Mouse (Mus musculus): ENCODE results near the gene Sh3bp5.

Sh3bp5 gene

DNA sequence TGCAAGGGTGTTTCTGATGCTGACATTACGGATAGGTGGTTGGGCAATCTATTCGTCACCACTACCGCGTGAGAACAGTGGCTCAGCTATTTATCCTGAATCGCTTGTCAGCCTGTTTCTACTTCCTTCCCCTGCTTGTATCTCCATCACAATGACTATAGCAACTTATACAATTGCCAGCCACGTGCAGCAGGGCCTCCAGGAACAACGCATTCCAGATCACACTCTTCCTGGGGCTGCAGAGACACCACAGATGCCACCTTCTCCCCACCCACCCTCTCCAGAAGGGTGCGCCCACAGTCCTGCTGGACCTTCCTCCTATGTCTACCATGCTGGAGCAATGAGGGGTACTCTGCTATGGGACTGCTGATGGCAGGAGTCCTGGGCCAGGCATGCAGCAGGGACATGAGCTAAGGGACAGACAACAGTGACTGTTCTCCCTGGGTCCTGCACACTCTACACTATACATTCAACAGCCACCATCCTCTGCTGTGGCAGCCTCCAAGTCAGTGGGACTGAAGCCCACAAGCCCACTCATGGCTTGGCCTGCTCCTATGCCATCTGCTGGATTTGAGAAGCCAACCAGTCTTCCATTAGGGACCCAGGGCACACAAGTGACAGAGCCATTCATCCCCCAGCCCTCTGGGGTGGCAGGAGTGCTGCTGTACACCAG, 42.9 kb downstream of the Sh3bp5 start:
- no peak for DNase-seq (ENCODE audit: low spot score in 2 of 2)

DNA sequence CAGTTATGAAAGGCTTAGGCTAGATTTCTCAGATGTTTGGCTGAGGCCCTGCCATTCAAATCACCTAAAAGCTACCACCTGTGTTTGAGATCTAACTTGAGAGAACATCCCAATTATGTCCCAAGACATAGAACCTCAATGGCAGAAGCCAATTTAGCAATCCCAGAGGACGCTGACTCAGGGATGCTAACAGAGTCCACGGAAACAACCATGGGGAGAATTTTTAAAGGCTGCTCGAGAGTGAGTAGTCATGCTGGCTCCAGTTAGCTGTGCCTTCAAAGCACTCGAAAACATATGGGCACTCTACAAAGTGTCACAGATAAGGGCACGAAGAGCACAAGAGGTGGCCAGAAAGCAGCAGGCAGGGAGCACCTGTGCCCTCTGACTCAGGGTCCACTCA, 43.6 kb downstream of the Sh3bp5 start:
- DNase-seq (ENCODE audit: low spot score in 2 of 2), result no peak

DNA sequence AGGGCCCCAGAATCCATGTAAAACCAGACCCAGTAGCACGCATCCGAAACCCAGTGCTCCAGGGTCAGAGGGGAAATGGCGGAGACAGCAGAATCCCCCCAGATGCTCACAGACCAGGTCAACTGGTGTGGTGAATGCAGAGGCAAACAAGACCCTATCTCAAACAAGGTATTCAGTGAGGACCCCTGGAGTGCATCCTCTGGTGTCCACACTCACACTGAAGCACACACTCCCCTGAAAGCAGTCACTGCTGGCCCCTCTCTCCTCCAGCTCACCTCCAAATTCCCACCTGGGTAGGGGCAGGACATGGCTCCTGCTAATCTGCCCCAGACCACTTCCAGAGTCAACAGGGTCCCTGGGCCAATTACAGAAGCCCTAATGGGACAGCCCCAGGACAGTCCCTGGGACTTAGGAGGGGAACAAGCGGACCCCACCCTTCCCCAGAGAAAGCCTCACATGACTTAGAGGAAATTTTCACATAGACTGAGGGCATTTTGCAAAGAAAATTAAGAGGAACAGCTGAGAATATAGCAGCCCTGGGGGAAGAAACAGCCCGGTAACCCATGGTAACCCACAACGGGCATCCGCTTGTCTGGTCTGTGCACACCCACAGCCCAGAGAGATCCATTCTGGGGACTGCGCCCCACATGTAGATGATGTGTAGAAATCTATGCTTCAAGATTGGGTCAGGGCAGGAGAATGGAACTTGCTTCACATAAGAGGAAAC, 46.3 kb downstream of the Sh3bp5 start:
- no peak for DNase-seq (ENCODE audit: low spot score in 2 of 2)

DNA sequence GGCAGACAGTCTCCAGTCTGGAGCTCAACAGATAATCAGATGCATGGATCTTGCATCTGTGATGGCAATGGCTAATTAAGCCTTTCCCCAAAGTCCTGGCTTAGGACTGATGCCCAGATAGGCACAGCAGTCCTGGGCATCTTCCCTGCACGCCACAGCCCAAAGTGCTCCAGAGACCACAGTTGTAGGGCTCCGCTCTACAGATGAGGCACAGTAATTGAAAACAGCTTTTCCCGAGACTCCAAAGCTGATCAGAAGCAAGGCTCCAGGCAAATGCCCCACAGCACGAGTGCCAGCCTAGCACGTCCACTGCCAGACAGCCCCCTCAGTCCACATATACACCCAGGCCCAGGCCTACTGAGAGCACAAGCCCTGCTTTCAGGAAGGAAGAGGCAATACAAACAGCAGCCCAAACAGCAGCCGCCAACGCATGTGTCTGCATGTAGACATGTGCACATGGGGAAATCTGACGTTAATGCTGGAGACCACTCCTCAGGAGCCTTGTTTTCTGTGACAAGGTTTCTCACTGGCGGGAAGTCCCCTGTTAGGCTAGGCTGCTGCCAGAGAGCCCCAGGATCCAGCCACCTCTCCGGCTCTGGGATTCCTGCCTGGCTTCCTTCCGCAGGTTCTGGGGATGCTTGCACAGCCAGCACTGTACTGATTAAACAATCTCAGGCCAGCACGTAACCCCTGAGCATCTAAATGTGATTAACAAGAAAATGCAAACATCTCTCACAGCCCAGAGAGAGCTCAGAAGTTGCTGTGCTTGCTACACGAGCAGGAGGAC, 47.6 kb downstream of the Sh3bp5 start:
- no peak for DNase-seq (ENCODE audit: low spot score in 2 of 2)

DNA sequence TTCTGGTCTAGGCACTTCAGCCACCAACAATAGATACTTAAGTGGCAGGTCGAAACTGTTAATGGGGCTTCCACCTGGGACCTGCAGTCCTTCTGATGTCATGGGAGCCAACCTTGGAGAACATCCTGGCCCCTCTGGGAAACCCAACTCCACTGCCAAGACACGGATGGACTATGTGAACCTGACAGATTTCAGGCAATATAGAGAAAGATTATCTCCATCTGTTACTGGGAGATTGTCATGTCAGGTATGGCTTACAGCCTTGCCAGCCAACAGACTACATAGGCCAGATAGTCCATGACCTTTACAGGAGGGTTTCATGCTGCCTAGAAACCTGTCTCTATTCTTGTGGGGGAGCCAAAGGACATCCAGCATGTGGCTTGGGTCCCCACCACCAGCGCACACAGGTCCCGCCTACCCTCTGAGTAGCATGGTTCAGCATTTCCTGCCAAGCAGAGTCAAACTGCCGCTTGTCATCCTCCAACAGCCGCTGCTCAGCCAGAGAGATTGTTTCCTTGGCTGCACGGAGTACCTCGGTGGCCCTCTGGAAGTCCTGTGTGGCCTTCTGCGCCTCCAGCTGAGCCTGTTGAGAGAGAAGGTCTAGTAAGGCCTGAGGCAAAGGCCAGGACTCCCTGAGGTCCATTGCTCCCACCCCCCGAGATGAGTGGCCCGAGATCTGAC, 48.4 kb downstream of the Sh3bp5 start:
- no peak for DNase-seq (ENCODE audit: low spot score in 2 of 2)

DNA sequence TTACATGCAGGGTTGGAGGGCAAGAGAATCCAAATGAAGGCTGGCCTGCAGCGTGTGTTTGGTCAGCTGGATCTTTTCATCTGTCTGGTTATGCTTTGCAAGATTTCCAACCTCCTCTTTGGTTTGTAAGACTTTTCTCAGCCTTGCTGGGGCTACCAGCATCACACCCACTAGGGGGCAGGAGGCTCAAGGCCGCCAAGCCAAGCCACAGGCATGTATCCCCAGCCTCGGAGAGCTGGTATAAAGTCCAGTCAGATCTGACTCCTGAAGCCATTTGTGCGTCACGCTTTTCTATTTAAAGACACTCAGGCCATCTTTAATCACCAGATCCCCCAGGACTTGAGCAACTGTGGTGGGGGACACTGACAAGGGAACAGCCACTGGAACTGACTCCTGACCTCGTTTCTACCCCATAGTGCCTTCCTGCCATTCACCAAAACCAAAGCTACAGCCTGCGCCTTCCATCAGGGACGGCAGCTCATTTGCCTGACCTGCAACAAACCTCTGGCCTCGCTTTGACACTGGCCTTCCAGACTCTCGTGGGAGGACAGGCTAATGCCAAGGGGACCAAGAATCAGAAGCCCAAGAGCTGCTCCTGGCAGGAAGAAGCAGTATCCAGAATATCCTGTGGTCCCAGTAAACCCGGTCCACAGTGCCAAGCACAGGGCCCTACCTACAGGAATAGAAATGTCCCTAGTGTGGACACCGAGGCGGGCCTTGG, 49.7 kb downstream of the Sh3bp5 start:
- peak; percentile 59 to 80 for DNase-seq (ENCODE audit: low spot score in 2 of 2)

DNA sequence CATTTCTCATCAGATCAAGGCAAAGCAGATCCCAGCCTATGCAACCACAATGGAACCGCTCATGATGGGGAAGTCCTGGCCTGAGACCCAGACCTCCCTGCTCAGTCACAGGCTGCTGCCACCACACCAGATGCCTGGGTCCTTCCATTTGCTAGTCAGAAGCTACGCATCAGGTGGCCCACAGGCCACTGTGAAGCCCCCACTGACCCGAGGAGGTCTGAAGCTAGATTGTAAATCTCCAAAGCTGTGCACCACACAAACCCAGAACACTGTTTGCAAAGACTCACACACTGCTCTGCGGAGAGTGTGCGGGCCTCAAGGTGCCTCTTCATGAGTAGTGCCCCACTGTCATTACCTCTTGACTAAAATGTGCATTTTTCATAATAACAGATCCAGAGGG, 50.5 kb downstream of the Sh3bp5 start:
- no peak for DNase-seq (ENCODE audit: low spot score in 2 of 2)

DNA sequence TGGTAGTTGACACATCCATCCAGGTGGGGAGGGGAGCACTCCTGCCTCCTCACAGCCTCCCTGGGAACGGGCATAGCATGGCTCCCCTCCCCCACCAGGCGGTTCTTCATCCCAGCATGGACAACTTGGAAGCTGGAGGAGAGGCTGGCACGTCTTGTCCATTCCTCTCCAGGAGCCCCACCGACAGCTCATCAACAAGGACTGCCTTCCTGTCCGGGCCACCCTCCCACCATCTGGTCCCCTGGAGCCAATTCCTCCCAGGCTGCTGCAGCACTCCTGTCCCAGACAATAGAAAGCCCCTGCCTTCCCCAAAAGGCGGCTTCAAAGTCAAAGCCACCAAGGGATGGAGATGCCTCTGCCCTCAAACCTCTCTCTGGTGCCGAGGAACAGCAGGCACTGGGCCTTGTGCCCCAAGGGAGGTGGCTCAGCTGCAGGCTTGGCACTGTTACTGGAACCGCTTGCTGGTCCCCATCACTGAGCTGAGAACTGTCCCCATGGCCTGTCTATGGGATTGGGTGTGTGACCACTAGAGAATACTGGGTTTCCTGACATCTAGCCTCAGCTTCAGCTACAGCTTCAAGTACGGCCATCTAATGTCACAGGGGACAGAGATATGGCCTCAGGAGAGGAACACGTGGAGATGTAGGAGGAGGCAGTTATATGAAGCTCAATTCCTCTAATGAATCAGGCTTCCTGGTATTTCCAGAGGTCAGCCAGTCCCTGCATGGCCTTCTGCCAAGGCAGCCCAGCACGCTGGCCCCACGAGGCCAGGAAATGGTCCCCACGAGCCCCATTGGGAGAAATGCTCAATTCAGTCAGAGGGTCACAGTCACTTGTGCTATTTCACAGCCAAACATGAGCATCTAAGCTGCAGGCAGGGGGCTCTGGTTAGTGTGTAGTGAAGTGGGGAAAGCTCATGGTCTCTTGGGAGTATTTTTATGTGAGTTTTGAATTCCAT, 51.2 kb downstream of the Sh3bp5 start:
- no peak for DNase-seq (ENCODE audit: low spot score in 2 of 2)

DNA sequence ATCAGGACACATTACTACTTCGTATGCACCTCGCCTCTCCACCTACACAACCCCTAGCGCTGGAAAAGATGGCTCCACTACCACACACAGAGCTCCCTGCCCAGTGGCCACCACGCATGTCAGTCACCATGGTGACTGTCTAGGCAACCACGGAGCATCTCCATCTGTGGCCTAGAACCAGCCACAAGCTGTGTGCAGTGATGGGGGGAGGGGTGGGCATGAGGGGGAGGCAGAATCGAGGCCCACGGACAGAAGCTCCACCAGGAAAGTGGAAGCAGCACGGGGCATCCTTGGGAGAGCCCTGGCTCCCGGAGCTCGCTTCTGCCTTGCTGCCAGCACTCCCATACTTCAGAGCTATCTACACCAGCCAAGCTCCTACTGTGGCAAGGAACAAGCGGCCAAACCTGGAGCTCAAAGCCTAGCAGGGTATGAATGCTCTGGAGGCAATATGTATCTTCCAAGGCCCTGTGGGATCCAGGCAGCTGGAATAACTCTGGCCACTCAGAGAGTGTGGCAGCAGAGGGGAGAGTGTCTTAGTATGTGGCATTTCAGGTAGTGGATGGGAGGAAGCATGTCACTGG, 52.3 kb downstream of the Sh3bp5 start:
- no peak for DNase-seq (ENCODE audit: low spot score in 2 of 2)

DNA sequence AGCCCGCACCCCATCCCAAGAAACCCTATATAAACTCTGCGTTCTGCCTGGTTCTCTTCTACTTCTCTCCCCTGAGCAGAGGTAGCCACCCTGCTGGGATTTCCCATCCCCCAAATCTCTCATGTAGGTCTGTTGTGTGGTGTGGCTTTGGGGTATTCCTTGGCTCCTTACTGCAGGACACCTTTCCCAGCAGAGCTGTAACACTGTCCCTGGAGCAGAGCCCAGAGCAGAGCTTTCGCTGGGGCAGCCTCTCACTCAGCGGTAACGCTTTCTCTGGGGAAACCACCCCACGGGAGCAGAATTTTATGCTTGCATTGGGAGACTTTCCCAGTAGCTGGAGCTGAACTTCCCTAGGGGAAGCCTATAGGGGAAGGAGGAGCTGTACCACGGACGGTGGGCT, 53.6 kb downstream of the Sh3bp5 start:
- DNase-seq (ENCODE audit: low spot score in 2 of 2), result no peak

DNA sequence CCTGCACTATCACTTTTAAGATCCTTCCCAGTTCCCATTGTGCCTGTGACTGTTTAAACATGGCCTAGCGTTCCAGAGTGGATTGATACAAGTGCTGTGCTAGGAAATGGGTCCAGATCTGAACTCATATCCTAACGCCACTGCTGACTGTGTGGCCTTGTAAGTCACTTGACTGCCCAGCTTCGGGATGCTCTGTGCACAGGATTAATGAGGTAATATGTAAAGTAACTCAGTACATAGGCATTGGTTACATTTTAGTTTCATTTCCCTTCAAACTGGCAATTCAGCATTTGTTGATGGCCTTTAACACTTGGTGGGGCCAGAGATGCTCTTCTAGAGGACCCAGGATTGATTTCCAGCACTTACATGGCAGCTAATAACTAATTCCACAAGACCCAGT, 59.5 kb downstream of the Sh3bp5 start:
- DNase-seq (ENCODE audit: low spot score in 2 of 2), result no peak

DNA sequence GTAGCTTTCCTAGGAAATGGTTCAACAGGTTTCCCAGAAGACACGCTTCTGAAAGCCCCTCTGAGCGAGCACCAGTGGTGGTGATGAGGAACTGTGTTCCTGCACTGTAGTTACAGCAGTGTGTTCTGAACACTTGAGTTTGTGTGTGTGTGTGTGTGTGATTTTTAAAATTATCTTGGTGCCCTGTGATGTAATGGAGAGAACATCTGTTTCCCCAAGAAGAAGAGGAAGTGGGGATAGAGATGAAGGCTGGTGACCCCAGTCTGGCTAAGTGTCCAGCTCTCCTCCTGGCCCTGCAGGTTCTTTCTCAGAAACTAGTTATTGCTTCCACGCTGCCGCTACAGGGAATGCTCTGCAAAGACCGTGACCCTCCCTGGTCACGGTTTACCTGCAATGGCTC, 61.5 kb downstream of the Sh3bp5 start:
- no peak for DNase-seq (ENCODE audit: low spot score in 2 of 2)

DNA sequence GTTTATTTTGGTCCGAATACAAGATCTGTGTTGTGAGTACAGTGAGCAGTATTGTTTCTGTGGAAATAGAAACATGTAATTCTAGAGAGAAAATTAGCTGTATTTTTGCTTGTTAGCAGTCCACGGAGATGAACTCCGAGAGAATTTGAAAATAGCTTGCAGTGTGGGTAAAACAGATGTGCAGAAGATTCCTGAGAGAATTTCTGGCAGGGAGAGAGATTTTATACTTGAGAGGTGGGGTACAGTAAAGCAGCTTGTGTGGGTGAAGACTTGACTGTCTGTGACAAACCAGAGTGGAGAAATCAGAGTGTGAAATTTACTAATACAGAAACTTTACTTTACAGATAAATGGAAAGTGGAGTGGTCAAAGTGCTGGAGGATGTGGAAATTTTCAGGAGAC, 66.5 kb downstream of the Sh3bp5 start:
- DNase-seq (ENCODE audit: low spot score in 2 of 2), result no peak

DNA sequence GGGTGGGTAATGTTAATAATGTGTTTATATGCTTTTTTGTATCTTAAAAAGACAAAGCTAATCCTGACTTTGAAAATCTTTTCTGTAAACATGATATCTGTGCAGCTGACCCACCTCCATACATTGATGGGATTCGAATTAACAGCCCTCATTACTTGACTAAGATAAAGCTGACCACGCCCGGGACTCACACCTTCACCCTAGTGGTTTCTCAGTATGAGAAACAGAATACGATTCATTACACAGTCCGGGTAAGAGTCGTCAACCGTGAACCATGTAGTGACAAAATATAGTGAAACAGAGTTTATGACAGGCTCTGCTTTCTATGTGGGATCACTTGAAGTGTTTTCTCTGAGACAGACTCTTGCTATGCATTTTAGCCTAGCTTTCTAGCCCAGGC, 67.9 kb downstream of the Sh3bp5 start:
- no peak for DNase-seq (ENCODE audit: low spot score in 2 of 2)

DNA sequence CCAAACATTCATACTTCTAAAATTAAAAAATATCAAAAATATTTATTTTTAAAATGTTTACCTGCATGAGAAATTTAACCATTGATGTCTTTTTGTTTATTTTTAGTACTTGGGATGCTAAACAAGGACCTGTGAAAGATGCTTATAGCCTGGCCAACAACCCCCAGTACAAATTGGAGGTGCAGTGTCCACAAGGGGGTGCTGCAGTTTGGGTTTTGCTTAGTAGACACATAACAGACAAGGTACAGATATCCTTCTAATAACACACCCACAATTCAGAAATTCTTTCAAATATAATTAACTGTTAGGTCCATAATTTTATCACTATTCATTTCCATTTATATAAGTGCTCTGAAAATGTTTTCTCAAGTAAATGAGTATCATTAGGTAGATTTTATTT, 70.5 kb downstream of the Sh3bp5 start:
- no peak for DNase-seq (ENCODE audit: low spot score in 2 of 2)

DNA sequence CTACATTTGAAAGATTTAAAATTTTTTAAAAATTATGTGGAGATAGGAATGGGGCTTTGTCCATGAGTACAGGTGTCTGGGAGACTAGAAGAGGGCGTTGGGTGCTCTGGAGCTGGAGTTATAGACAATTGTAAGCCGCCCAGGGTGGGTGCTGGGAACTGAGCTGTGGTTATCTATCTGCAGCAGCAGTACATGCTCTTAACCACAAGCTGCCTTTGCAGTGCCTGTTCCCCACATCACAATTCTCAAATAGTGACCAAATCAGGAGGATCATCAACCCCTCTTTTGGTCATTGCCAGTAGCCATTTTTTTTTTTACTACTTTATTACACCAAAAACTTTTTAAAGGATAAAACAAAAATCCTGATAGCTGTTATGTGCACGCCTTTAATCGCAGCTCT, 71.3 kb downstream of the Sh3bp5 start:
- no peak for DNase-seq (ENCODE audit: low spot score in 2 of 2)

DNA sequence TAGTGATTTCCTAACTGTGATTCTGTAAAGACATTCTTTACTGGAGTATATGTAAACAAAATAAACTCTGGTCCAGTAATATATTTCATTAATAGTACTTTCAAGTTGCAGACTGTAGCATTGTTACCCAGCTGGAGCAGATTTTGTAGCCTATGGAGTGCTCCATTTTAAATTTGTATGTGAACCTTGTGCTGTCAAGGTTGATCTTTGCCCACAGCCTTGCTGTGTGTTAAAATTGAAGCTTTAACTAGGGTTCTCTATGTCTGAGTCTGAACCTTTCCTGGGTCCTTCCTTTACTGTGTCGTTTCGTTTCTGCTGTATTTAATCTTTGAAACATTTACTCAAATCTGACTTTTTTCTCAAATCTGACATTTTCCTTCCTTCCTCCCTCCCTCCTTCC, 73.6 kb downstream of the Sh3bp5 start:
- no peak for DNase-seq (ENCODE audit: low spot score in 2 of 2)

DNA sequence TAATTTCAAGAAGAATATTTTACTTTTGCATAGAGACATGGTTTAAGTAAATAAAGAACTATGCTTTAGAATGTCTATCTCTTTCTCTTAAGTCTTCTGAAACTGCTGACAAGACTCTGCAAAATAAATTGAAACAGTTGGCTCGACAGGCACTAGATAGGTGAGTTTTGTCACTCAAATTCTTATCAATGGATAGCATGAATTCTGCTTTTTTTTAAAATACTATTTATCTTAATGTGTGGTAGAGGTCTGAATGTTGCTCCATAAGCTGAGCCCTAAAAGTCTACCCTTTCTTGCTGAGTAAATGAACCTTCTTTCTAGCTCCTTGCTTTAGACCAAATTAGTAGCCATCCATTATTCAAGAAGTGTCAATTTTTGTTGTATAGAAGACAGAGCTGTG, 90.5 kb downstream of the Sh3bp5 start:
- DNase-seq (ENCODE audit: low spot score in 2 of 2), result no peak

DNA sequence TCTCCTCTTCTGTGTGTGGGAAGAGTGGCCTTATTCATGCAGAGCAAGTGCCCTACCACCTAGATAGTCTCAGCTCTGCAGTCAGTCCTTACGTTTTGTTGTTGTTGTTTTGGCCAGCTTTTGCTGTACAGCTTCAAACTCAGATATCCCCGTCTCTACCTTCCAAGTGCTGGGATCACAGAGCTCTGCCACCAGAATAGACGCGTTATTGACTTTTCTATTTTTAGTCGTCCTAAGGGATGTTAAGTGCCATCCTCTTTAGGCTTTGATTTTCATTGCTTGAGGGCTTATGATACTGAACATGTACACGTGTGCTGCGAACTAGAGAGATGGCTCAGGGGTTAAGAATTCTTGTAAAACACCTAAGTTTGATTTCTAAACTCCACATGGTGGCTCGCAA, 92.6 kb downstream of the Sh3bp5 start:
- DNase-seq (ENCODE audit: low spot score in 2 of 2), result no peak

DNA sequence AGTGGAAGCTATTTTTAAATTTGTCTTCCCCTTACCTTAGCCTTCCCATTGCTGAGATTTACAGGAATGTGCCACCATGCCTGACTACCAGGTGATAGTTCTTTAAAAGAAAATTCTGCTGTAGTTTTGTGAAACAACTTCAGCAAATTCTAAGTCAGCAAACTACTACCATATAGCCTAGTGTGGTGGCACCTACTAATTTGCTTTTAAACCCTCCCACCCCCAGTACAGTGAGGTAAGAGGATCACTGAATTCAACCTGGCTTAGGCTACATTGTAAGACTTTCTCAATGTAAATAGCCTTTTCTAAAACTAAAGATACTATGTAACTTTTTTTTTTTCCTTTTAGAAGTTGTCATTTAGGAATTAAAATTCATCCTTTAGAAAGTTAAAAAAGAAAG, 97.9 kb downstream of the Sh3bp5 start:
- no peak for DNase-seq (ENCODE audit: low spot score in 2 of 2)
